Mouse (Mus musculus): Measurements from ENCODE around the gene Cox7a1.
"Not testable (repeated sequence)": the region's sequence is repeated elsewhere in the genome, so short reads cannot be mapped to it uniquely, and the experiment has no call there.

GRCm38 (mm10) chr7:30206364-30206763 is 22.4 kb downstream of the Cox7a1 start:
- TF ChIP-seq CTCF (IDR thresholded peaks at IDR 0.05; ENCODE audit: borderline replicate concordance, control insufficient read depth, extremely low read depth, insufficient read depth, low read length, poor library complexity); POLR2A (IDR thresholded peaks at IDR 0.05; ENCODE audit: control insufficient read depth, extremely low read depth, insufficient read depth, low read length, poor library complexity): not testable (repeated sequence)

Measured in thymus, adult 2 months (tissue).